Mouse (Mus musculus): ENCODE measurements around the gene Ddi2. TPM values are rescaled to one million over a fixed set of nuclear protein-coding genes. Genes with fewer than 3 reads are reported as not detected.

Ddi2 gene
- polyA plus RNA-seq, 1 experiment from 2014 or later, result 15.4 TPM

Other genes with a start within 250 kb of the Ddi2 start
- 13.8 and 19.5 TPM in 2 replicates for gene Spen, start 184.8 kb downstream of the Ddi2 start, polyA plus RNA-seq (2015; fragmentation: Nextera tagmentation; extraction: Ambion mirVana)
- gene Fblim1, start 117.3 kb downstream of the Ddi2 start, polyA plus RNA-seq (2015; fragmentation: Nextera tagmentation; extraction: Ambion mirVana), result 32.1 and 36.6 TPM in 2 replicates
- gene Tmem82, start 104.8 kb downstream of the Ddi2 start, polyA plus RNA-seq (2015; fragmentation: Nextera tagmentation; extraction: Ambion mirVana), result 0.31 TPM in 1 of 2 replicates, not detected in the other
- gene Slc25a34, start 99.6 kb downstream of the Ddi2 start, polyA plus RNA-seq (2015; fragmentation: Nextera tagmentation; extraction: Ambion mirVana), result 0.11 TPM in 1 of 2 replicates, not detected in the other
- 6.6 and 7.6 TPM in 2 replicates for gene Plekhm2, start 58.5 kb downstream of the Ddi2 start, polyA plus RNA-seq (2015; fragmentation: Nextera tagmentation; extraction: Ambion mirVana)
- not detected in 2 replicates for gene Rsc1a1, start 37.8 kb downstream of the Ddi2 start, polyA plus RNA-seq (2015; fragmentation: Nextera tagmentation; extraction: Ambion mirVana)
- not detected in 2 replicates for gene Agmat, start 23.3 kb upstream of the Ddi2 start, polyA plus RNA-seq (2015; fragmentation: Nextera tagmentation; extraction: Ambion mirVana)
- gene Dnajc16, start 67.5 kb upstream of the Ddi2 start, polyA plus RNA-seq (2015; fragmentation: Nextera tagmentation; extraction: Ambion mirVana), result 6.0 and 6.6 TPM in 2 replicates
- 19.8 and 22.9 TPM in 2 replicates for gene Casp9, start 70.2 kb upstream of the Ddi2 start, polyA plus RNA-seq (2015; fragmentation: Nextera tagmentation; extraction: Ambion mirVana)
- gene Cela2a, start 102.7 kb upstream of the Ddi2 start, polyA plus RNA-seq (2015; fragmentation: Nextera tagmentation; extraction: Ambion mirVana), result not detected in 2 replicates
- gene Ctrc, start 122.9 kb upstream of the Ddi2 start, polyA plus RNA-seq (2015; fragmentation: Nextera tagmentation; extraction: Ambion mirVana), result not detected in 2 replicates
- 65.7 and 67.1 TPM in 2 replicates for gene Efhd2, start 151.5 kb upstream of the Ddi2 start, polyA plus RNA-seq (2015; fragmentation: Nextera tagmentation; extraction: Ambion mirVana)